Mouse (Mus musculus) cerebellum, postnatal 14 days (tissue): ENCODE measurements at regions not wholly inside any gene's neighbourhood (a gene's known extent, or its start where the extent isn't known, plus 50 kb on each side); places are given as distances from the start of the nearest gene placed in this dataset.

Experiments used
- DNase-seq, 2 experiments: peaks; one replicate each; pipeline ENCODE4 v3.0.0; 2021; ENCODE audit warnings: mixed read lengths in 2 of 2

- no peak for DNase-seq
Observed at GRCm38 (mm10) chr2:124718985-124719384, 348.9 kb upstream of the Slc24a5 start.

- DNase-seq, result no peak
Observed at GRCm38 (mm10) chr2:124719820-124720478, 348.0 kb upstream of the Slc24a5 start.

- DNase-seq, result peak; percentile 14 to 16
Observed at GRCm38 (mm10) chr2:124720593-124721445, 347.1 kb upstream of the Slc24a5 start.

- DNase-seq, result no peak
Observed at GRCm38 (mm10) chr2:124724171-124724570, 343.8 kb upstream of the Slc24a5 start.

- DNase-seq, result no peak
Observed at GRCm38 (mm10) chr2:124724827-124725480, 343.0 kb upstream of the Slc24a5 start.

GRCm38 (mm10) chr2:124727979-124728378, 339.9 kb upstream of the Slc24a5 start:
- DNase-seq, result no peak

- no peak for DNase-seq
Observed at GRCm38 (mm10) chr2:124732593-124732992, 335.3 kb upstream of the Slc24a5 start.

GRCm38 (mm10) chr2:124740848-124741247, 327.1 kb upstream of the Slc24a5 start:
- DNase-seq, result no peak

GRCm38 (mm10) chr2:124742964-124743363, 325.0 kb upstream of the Slc24a5 start:
- DNase-seq, result no peak

- no peak for DNase-seq
Observed at GRCm38 (mm10) chr2:124745045-124745444, 322.9 kb upstream of the Slc24a5 start.

- DNase-seq, result no peak
Observed at GRCm38 (mm10) chr2:124747119-124747518, 320.8 kb upstream of the Slc24a5 start.

GRCm38 (mm10) chr2:124747627-124748026, 320.3 kb upstream of the Slc24a5 start:
- peak; percentile 68 to 73 for DNase-seq

- DNase-seq, result no peak
Observed at GRCm38 (mm10) chr2:124751832-124752231, 316.1 kb upstream of the Slc24a5 start.

GRCm38 (mm10) chr2:124753717-124754116, 314.2 kb upstream of the Slc24a5 start:
- DNase-seq, result no peak

GRCm38 (mm10) chr2:124755244-124755643, 312.7 kb upstream of the Slc24a5 start:
- DNase-seq, result no peak

- DNase-seq, result no peak
Observed at GRCm38 (mm10) chr2:124758992-124759391, 308.9 kb upstream of the Slc24a5 start.

- no peak for DNase-seq
Observed at GRCm38 (mm10) chr2:124763650-124764049, 304.3 kb upstream of the Slc24a5 start.

- no peak for DNase-seq
Observed at GRCm38 (mm10) chr2:124764186-124764910, 303.6 kb upstream of the Slc24a5 start.

GRCm38 (mm10) chr2:124769267-124769967, 298.5 kb upstream of the Slc24a5 start:
- DNase-seq, result peak; percentile 26 to 45

GRCm38 (mm10) chr2:124770028-124770427, 297.9 kb upstream of the Slc24a5 start:
- DNase-seq, result no peak

- no peak for DNase-seq
Observed at GRCm38 (mm10) chr2:124772055-124772708, 295.7 kb upstream of the Slc24a5 start.

- peak; percentile 61 to 65 for DNase-seq
Observed at GRCm38 (mm10) chr2:124775737-124776136, 292.2 kb upstream of the Slc24a5 start.
